Mouse (Mus musculus): ENCODE data around the gene Zfp804b. TPM values are rescaled to one million over a fixed set of nuclear protein-coding genes. Genes with fewer than 3 reads are reported as not detected.
A peak's percentile ranks its signal among the peaks of the same experiment; 100 is the strongest.
"Not testable (repeated sequence)": the region's sequence is repeated elsewhere in the genome, so short reads cannot be mapped to it uniquely, and the experiment has no call there.

Gene Zfp804b
- not detected in 2 replicates for total RNA-seq (2014; fragmentation: Nextera tagmentation)
- total RNA-seq (2017): not detected in 2 replicates

DNA sequence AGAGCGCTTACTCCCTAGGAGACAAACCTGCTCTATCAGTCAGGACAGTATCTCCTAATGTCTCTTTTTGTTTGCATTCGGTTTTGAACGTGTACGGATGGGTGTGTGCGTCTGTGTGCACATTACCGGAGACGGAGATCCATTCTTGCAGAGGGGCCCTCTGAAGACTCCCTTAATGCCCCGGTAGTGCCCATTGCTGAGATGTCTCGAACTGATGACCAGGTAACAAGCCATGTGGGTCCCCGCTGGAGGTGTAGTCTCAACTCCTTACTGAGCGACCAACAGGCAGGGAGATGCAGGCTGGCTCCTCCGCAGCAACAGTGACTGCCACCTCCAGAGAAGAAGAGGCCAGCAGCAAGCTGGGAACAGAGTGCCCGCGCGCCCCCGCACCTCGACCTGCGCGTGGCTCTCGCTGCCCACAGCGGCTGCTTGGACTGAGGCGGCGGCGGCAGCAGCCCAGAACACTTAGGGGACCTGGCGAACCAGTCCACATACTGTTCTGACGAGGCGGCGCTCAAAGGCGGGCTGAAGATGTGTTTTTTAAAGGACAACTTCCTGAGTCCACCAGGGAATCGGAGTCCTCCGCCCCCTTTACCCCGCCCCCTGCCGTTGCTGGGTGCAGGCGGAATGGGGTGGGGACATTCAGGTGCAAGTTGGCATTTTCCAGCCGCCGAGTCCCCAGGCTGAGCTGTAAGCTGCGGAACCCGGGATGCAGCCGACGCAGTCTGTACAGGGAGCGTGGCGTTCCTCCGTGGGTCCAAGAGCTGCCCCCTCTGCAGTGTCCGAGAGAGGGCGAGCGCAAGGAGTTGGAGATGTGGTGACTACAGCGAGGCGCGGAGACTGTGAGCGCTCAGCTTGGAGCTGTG lies at the start of gene Zfp804b:
TSS of gene Zfp804b (minus strand) at position 612 of the 866 bp plus-strand sequence.
- peak; percentile 37; the same call in 1 of the 2 replicates for ATAC-seq (replicated peaks; ENCODE audit: poor library complexity, severe bottlenecking)

DNA sequence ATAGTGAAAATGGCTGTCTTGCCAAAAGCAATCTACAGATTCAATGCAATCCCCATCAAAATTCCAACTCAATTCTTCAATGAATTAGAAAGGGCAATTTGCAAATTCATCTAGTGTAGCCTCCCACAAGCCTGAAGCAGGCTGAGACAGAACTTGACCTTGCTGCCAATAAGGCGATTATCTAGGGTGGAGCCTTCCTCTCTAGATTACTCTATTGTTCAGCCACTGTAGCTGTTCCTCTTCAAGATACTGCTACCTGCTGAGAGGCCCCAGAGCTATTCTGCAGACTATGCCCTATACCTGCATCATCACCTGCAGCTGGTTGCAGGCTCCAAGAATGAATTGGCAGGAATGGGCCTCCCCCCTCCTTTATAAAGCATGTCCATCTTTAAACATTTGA lies 20.1 kb upstream of the Zfp804b start:
- not testable (repeated sequence) for ATAC-seq (replicated peaks; ENCODE audit: poor library complexity, severe bottlenecking)

DNA sequence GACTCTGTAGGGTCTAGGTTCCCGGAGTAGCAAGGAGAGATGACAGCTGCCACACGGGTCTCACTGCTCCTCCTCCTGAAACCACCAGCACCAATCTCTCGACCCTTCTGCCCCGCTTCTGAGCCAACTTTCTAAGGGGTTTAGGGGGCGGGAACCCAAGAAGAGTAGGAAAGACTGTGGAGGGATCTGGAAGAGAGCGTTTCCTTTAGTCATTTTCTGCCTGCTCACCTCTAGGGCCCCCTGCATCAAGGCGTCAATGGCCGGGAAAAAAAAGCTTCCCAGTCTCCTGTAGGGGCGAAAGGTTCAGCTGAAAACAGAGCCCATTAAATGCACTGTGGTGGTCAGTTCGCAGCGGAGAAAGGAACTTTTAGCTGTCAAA lies 444 bp upstream of the Zfp804b start:
- no peak for ATAC-seq (replicated peaks; ENCODE audit: poor library complexity, severe bottlenecking)

DNA sequence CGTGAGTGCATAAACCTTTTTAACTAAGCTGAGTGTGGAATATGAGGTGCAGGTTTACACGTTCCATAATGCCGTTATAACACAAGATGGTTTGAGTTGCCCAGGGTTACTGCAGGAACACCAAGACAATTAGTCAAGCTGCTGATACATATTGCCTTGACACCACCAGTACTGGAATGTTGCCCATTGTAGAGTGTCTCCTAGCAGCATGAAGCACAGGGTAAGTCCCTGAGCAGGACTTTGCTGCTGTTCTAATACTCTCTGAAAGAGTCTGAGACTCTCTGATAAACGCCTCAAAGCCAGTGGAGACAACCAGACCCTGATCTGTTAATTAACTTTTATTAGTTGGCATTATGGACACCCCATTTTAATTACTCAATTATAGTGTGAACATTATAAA lies 19.0 kb downstream of the Zfp804b start:
- ATAC-seq (replicated peaks; ENCODE audit: poor library complexity, severe bottlenecking): no peak

DNA sequence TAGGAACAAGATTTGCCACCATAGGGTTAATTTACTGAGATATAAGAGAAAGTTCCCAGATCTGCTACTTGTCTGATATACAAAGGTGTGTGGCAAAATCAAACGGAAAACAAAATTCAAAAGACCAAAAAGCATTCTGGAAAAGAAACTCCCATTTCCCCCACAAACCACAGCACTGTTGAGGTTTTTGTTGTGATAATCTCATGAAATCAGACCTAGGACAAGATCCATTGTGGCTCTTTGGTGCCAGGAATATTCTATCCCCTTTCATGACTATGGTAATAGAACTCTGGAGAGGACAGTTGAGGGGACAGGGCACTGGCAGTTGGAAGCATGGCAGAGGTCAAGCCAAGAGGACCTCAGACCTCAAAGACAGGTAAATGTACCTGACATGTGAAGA lies 40.7 kb downstream of the Zfp804b start, which contains the start of gene Tex47:
TSS of gene Tex47 (plus strand) at position 301 of the 400 bp plus-strand sequence.
- no peak for ATAC-seq (replicated peaks; ENCODE audit: poor library complexity, severe bottlenecking)

DNA sequence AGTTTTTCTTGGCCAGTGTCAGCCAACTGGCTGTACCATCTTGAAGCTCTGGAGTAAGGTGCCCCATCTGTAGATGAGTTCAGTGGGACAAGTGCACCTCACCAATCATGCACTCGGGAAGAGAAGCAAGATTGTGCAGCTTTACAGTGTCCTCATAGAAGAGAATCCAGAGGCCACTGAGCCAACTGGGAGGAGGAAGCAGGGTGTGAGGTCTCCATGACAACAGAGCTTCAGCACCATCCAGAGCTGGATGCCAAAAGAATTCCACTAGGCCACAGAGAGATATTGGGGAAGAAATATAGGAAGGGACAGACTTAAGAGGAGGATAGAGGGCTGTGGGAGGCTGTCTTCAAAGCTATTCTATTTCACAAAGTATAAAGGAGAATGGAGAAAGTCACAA lies 41.6 kb downstream of the Zfp804b start:
- ATAC-seq (replicated peaks; ENCODE audit: poor library complexity, severe bottlenecking): no peak

DNA sequence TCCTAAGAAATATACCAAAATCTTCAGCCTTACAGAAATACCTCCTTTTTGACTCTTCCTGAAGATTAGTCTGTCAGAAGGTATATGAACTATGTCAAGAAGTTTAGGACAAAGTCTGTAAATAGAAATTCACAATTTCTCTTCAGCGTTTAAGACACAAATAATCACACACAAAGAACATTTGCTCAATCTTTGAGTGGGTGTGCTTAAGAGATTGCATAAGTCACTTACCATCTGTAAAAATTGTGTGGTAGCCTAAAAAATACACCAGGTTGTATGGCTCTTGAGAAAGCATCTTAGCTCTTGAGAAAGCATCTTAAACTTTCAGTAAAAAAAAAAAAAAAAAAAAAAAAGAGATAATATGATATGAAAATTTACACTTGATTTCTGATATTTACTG lies 60.2 kb downstream of the Zfp804b start:
- no peak for ATAC-seq (replicated peaks; ENCODE audit: poor library complexity, severe bottlenecking)

DNA sequence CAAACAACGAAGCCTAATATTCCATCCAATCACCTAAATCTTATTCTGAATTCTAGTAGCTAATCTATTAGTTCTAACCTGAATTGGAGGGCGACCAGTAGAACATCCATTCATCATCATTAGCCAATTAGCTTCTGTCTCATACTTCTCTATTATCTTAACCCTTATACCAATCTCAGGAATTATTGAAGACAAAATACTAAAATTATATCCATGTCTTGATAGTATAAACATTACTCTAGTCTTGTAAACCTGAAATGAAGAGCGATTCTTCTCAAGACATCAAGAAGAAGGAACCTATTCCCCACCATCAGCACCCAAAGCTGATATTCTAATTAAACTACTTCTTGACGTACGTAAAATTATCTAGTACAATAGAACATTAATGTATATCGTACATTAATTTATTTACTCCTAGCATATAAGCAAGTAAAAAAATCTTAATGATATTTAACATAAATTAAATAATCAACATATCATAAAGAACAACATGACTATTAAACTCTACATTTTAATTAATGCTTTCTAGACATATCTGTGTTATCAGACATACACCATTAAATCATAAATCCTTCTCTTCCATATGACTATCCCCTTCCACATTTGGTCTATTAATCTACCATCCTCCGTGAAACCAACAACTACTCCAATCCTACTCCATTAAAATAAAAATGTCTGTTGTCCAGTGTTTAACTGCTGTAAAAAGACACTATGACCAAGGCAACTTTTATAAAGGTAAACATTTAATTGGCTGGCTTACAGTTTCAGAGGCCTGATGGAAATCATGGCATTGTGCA lies 67.7 kb downstream of the Zfp804b start:
- ATAC-seq (replicated peaks; ENCODE audit: poor library complexity, severe bottlenecking): peak; percentile 99

DNA sequence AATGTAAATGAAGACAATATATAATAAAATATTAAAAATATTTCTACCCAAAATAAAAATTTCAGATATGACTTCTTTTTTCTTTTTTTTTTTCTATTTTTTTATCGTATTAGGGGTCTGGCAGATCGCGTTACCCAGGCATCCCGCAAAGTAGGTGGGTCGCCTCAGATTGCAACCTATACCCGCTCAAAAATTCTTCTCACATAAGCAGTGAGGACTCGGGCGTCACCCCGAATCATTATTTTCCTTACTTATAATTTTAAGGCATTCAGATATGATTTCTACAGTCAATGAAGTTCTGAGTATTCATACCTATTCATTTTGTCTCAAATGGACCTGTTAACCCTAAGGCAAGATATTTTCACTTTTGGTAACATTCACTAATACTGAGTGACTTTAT lies 167.0 kb downstream of the Zfp804b start:
- ATAC-seq (replicated peaks; ENCODE audit: poor library complexity, severe bottlenecking): peak; percentile 65; the same call in 1 of the 2 replicates

DNA sequence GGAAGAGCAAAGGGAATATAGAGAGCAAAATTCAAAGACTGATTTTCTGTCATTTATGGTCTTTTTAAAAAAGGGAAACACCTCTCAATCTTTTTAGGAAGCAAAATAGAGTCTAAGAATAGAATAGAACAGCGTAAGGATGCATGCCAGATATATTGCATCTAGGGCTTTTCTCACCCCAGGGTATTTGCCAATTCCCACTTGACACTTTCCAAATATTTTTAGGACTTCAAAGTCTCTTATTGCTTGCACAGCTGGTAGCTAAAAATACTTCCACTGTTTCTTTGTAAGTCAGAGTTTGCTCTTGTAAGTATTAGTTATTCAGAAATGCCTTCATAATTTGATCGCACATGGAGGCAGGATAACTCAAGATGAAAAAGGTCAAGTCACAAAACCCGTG lies 204.9 kb downstream of the Zfp804b start:
- no peak for ATAC-seq (replicated peaks; ENCODE audit: poor library complexity, severe bottlenecking)

DNA sequence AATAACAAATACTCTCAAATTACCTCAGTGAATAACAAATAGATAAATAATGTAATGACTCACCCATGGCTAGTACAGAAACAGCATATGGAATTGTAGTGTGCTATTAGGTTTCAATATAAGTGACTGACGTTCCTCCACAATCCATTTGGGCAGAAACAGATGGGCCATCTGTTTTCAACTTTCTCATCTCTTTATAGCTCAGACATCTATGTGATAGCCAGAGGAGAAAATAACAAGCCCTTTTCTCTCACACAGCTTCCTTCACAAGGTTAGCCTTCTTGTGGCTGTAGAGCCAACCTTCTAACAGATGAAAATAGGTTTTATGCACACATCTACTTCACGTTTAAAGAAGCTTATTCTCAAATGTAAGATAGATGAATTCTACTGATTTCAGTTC lies 242.2 kb downstream of the Zfp804b start:
- ATAC-seq (replicated peaks; ENCODE audit: poor library complexity, severe bottlenecking): no peak

DNA sequence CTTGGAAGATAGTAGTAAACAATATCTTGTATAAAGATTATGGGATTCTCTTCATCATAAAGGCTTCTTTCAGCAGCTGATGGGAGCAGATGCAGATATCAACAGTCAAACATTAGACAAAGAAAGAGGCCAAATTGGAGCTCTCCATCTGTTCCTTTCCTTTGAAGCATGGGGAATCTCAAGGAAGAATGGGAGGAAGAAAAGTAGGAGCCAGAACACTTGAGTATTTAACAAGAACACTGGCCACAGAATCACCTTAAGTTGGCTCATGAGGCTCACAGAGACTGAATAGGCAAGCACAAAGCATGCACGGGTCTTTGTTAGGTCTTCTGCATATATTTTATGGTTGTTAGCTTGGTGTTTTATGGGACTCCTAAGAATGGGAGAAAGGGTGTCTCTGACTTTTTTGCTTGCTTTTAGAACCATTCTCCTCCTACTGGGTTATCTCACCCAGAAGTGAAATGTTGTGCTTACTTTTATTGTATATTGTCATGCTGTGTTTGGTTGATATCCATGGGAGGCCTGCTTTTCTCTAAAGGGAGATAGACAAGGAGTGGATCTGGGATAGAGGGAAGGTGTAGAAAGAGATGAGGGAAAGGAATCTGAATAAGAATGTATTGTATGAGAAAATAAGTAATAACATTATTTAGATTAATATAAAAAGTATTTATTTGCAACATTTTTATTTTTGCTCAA lies 270.5 kb downstream of the Zfp804b start:
- no peak for ATAC-seq (replicated peaks; ENCODE audit: poor library complexity, severe bottlenecking)

DNA sequence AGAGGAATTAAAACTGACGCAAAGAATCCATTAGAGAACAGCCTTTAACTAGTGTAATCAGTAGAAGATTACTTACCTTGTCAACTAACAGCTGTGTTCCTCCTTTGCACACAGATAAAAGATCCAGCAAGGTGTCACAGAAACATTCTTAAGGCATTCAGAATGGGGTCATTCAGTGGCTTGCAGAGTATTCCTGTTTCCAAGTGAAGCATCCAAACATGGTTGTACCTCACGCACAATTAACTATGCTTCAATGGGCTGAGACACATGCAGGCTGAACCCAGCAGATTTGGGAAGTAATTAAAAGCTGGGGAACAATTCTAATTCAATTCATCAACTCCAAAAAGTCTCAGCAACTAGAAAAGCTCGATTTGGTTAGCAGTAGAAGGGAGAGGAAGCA lies 337.1 kb downstream of the Zfp804b start:
- ATAC-seq (replicated peaks; ENCODE audit: poor library complexity, severe bottlenecking): no peak

DNA sequence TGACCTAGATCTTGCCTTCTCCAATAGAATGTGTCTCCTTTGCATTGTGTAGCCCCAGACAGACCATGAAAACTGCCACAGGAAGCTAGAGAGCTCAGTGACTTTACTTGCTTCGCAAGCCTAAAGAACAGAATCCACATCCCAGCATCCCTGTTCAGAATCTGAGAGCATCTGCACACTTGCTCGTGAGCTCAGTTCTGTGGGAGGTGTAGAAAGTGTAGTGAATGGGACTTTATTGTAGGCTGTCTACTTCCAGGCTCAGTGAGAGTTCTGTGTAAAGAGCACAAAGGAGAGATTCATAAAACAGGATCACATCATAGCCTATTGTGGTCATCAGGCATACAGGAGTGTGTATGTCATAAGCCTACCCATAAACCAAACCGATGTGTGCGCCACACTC lies 360.6 kb downstream of the Zfp804b start:
- no peak for ATAC-seq (replicated peaks; ENCODE audit: poor library complexity, severe bottlenecking)

DNA sequence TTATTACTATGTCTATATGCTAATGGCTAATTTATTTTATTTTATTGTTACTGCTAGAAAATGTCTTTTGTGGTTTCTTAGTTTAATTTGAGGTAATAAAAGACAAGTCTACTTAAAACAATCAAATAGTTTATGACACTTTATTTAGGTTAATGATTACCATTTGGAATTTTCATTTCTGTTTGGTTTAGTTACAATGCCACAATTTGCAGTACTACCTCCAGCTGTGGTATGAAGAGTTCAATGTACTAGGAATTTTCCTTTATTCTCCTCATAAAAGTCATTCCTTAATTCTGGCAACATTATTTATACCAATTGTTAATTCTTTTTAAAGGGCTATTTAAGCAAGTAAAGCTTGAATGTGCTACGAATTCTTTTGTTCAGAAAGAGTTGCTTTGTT lies 409.7 kb downstream of the Zfp804b start:
- ATAC-seq (replicated peaks; ENCODE audit: poor library complexity, severe bottlenecking): no peak

DNA sequence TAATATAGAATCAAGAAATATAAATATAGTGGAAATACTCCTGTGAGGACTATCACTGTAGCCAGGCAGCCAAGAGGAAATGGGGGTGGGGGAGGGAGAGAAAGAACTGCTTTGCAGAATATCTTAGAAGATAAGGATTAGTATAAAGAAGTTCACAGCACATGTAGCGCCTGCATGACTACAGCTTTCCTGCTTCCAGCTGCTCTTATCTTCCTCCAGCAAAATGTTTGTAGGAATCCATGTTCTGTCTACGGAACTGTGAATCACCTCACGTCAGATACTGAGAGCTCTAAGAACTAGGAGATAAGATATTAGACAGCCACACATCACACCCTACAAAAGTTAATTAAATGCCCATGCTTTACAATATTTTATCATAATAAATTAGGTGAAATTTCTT lies 433.3 kb downstream of the Zfp804b start:
- ATAC-seq (replicated peaks; ENCODE audit: poor library complexity, severe bottlenecking): no peak

DNA sequence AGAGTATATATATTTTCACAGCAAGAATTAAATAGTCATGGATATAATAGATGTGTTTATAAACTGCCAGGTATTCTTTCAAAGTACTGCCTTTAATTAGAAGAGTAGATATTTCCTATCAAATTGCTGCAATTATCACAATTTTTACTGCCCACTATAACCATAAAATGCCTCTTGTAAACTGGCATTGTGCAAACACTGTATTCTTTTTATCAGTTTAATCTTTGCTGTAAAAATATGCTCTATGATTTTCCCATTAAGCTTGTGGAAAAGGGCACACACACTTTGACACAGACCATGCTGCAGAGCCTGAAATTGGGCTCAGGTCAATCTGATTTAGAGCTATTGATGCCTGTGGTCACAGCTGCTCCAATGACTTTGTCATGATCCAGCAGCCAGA lies 463.2 kb downstream of the Zfp804b start:
- ATAC-seq (replicated peaks; ENCODE audit: poor library complexity, severe bottlenecking): no peak

DNA sequence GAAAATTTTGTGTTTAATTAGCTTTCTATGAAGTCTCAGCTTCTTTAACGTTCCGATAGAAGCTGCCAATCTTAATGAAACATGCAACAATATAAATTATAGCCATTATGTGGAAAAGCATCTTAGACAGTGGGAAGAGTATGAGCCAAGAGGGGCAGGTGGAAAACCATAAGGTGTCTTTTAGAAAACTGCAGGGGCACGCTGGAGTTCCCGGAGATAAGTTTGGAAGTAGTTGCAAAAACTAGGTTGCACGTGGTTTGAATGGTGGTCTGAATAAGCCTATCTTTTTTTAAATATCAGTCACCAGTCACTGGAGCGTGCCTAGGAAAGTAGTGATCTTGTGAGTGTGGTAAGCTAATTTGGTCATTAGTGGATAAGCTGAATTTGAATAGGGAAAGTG lies 473.0 kb downstream of the Zfp804b start:
- no peak for ATAC-seq (replicated peaks; ENCODE audit: poor library complexity, severe bottlenecking)

DNA sequence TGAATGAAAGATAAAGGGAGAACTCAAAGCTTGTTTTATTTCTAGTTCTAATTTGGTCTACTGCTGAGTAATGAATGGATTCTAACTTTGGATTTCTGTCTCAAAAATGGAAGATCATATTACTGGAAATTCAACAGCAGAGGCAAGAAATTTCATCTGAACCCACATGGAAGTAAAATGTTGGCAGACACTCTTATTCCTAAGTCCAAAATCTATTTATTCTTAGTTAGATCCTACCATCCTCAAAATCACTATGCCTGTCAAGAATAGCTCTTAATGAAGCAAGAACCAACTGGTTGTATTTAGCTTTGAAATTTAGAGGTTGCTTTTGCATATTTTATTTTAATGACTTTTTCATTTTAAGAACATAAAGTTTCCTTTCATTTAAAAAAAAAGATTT lies 473.6 kb downstream of the Zfp804b start:
- ATAC-seq (replicated peaks; ENCODE audit: poor library complexity, severe bottlenecking): no peak

DNA sequence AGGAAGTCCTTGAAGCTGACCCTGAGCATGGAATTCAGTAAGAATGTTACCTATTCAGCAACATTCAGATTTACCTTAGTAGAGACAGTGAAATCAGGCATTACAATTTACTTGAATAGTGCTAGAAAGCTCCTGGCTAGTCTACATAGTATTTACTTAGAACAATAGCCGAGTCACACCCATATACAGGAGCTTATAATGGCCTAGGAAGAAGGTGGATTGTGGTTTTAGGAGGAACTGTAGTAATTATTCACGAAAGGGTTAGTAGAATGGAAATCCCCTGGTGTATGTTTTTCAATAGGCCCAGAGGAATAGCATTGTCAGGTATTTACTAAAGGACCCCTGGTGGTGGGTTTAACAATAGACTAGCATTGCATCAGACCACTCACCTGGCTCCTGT lies 549.2 kb downstream of the Zfp804b start:
- no peak for ATAC-seq (replicated peaks; ENCODE audit: poor library complexity, severe bottlenecking)

DNA sequence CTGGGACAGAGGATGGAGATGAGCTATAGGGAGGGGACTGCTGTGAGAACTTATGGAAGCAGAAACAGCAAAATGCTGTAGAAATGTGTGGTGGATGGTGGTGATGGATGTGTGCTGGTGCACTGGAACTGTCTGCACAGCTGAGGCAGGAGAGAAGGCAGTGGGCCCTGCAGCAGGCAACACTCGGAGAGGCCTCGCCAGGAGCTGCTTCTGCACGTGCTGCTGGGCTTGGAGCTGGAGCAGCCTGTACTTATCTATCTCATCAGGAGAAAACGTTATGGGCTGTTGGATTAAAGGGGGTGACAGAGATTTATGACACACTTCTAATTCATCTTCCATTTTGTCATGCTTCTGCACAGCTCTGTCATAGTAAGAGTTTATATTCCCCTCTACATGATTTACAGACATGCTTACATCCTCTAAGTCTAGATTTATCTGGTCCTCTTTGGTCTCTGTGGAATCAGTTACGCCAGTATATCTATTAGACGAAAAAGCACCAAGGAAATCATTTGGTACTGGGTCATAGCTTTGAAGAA lies 575.1 kb downstream of the Zfp804b start:
- ATAC-seq (replicated peaks; ENCODE audit: poor library complexity, severe bottlenecking): no peak

Measured in granulocyte monocyte progenitor cell, adult 5-6 weeks (primary cell).